Mouse (Mus musculus): Measurements from ENCODE around the gene Sirt3.

Gene Sirt3

DNA sequence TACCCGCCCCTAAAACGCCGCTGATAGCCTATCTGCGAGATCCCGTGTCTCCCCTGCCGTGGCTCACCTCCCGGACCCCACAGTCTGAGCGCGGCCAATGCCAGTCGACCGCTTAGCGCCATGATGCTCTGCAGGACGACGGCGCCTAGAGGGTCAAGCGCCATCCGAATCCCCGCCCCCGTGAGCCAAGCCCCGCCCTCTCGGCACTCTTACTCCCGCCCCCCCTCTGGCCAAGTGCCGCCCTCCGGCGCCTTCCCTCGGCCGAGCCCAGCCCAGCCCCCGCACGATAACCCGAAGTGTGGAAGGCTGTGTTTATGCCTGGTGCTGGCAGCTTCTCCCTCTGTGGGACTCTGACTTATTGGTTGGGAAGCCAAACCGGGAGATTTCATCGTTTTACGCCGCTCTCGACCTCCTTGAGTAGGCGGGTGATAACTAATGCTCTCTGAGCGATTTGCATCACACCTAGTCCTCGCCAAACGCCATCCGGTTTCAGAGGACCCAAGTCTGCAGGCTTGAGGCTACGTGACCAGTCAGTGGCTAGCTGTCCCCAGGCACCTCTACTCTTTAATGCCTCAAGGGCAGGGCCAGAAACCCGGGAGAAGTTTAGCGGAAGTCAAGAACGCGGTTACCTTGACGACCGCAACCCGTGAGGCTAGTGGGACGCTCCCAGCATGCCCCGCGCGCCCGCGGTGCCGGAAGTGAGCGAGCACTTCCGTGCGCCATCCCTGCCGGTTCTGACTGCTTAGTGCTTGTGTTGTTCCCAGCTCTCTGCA, at the start of gene Sirt3, which contains the start of gene Psmd13:
TSS of gene Sirt3 (minus strand) at position 614 of the 773 bp plus-strand sequence.
TSS of gene Psmd13 (plus strand) at position 273 of the 773 bp plus-strand sequence.
- peak; percentile 96 for DNase-seq

DNA sequence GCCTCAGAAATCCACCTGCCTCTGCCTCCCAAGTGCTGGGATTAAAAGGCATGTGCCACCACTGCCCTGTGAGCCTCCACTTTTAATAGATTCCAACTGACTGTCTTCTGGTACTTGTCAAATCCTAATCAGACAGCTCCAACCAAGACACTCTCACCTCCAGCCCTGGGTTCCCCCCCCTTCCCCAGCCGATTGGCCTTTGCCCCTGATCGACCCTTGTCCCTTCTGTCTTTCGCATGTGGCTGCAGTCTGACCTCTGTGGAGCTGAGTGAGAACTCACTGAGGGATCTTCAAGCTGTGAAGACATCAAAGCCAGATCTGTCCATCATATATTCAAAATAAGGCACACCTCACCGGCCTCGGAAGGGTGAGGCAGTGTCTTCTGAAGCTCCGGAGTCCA, 45.1 kb upstream of the Sirt3 start:
- no peak for DNase-seq

DNA sequence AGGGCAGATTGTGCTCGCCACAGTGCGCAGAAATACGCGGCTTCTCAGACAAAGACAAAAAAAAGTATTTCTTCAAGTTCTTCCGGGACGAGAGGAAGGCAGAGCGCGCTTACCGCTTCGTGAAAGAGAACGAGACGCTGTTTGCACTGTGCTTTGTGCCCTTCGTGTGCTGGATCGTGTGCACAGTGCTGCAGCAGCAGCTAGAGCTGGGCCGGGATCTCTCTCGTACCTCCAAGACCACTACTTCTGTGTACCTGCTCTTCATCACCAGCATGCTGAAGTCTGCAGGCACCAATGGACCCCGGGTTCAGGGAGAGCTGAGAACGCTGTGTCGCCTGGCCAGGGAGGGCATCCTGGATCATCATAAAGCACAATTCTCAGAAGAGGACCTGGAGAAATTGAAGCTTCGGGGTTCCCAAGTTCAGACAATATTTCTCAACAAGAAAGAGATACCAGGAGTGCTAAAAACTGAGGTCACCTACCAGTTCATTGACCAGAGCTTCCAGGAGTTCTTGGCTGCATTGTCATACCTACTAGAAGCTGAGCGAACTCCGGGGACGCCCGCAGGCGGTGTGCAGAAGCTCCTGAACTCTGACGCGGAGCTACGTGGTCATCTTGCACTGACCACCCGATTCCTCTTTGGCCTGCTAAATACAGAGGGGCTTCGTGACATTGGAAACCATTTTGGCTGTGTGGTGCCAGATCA, 41.1 kb upstream of the Sirt3 start:
- DNase-seq, result no peak

DNA sequence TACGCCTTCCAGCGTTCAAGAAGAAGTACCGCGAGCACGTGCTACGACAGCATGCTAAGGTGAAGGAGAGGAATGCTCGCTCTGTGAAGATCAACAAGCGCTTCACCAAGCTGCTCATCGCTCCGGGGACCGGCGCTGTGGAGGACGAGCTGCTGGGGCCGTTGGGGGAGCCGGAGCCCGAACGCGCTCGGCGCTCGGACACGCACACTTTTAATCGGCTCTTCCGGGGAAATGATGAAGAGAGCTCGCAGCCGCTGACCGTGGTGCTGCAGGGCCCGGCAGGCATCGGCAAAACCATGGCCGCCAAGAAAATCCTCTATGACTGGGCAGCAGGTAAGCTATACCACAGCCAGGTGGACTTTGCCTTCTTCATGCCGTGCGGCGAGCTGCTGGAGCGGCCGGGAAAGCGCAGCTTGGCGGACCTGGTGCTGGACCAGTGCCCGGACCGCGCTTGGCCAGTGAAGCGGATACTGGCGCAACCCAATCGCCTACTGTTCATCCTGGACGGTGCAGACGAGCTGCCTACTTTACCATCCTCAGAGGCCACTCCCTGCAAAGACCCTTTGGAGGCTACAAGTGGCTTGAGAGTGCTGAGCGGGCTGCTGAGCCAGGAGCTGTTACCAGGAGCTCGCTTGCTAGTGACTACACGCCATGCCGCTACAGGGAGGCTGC, 40.4 kb upstream of the Sirt3 start:
- peak; percentile 49 for DNase-seq

DNA sequence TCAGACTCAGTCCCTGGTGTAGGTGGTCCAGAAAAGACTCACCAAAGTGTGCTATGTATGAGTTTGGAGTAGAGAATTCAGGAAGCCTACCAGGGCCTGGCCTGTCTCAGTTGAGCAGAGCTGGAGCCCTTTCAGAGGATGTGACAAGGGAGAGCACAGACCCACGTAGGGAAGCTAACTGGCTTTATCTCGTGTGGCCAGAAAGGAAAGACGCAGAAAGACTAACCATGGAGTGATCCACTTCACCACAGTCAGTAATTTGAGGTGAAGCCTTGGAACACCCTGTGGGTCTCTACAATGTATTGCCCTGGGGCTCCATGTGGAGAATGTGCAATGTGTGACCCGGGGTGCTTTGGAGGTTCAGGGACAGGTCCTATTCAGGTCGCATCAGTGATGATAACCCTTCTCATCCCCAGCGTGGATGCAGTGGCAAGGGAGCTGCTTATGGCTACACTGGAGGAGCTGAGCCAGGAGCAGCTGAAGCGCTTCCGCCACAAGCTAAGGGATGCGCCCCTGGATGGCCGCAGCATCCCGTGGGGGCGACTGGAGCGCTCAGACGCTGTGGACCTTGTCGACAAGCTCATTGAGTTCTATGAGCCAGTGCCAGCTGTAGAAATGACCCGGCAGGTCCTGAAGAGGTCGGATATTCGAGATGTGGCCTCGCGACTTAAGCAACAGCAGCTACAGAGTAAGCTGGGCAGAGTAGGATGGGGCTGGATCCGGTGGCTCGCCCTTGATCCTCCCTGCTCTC, 39.3 kb upstream of the Sirt3 start:
- no peak for DNase-seq

DNA sequence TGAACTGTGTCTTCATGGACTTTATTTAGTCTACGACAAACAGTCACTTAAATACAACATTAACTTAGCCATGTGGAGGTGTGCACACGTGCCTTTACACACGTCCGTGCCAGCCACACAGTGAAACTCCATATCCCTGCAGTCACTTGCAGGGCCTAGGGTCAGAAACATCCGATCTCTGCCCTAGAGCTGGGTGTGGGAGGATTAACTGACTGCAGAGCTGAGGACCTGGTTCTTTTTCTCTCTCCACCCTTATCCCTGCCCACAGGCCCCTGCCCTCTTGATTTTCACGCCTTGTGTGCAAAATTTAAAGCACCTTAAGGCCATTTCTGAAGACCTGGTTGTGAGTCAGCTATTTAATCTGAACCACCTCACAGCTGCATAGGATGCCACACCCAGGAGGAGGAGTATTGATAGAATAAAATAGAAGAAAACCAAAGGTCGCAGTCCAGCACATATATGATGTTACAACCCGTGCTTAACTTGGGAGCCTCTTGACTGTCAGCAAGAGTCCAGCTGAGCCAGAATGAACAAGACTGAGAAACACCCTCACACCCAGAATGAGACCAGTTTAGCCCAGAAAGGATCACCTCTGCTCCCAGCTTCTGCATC, 38.4 kb upstream of the Sirt3 start, which contains the start of gene Nlrp6:
TSS of gene Nlrp6 (plus strand) at position 485 of the 612 bp plus-strand sequence.
- no peak for DNase-seq

DNA sequence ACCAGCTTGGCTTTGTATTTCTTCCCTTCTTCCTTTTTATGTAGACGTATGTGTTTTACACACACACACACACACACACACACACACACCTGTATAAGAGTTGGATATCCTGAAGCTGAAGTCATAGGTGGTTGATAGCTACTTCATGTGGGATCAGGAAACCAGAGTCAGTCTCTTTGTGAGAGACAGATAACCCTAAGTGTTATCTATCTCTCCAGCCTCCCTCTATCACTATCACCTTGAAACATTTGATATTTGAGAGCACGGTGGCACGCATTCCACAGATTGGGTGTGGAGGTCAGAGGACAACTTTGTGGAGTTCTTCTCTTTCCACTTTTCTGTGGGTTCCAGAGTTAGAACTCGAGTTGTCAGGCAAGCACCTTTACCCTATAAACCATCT, 37.8 kb upstream of the Sirt3 start:
- no peak for DNase-seq

DNA sequence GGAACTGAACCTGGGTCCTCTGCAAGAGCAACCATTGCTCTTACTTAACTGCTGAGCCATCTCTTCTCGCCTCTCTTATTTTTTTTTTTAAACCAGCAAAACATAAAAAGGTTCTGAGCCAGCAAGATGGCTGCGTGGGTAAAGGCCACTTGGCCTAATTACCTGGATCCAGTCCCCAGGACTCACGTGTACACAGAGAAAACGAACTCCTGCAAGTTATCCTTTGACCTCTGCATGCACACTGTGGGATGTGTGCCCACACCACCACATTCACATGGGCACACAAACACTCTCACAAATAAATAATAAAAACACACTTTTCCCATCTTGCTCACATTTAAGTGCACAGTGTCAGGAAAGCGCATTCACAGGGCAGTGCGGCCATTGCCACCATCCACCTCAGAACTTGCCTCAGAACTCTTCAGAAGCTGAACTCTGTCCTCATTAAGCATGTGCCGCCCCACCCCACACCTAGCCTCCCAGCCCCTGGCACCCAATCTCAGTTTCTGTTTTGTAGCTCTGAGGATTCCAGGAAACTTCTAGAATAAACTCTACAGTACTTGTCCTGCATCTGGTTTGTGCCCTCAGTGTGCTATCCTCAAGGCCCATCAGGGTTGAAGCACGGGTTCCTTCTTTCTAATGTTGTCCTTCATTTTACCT, 32.1 kb upstream of the Sirt3 start:
- no peak for DNase-seq

DNA sequence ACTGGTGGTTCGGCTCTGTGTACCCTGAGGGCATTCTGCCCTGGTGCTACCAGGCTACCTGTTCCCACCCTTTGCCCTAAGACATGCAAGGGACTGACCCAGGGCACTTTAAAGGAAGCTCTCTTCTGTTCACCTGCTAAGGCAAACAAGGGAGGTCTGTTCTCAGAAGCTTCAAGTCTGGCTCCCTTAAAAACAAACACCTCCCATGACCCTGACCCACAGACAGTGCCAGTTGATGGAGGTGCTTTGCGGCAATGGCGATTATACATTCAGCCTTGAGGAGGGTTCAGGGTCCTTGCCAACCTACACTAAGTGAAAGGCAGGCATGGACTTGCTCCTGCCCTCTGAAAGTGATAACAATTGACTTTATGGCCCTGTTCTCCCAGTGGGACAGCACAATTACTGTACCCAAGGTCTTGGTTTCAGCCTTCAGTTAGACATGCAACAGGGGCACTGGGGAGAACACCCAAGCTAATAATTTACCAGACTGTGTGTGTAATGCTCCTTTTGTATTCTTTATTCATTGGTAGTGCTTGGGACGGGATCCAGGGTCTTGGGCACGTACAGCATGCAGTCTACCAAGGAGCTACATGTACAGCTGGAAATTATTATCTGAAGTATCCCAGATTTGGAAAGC, 30.9 kb upstream of the Sirt3 start:
- no peak for DNase-seq

DNA sequence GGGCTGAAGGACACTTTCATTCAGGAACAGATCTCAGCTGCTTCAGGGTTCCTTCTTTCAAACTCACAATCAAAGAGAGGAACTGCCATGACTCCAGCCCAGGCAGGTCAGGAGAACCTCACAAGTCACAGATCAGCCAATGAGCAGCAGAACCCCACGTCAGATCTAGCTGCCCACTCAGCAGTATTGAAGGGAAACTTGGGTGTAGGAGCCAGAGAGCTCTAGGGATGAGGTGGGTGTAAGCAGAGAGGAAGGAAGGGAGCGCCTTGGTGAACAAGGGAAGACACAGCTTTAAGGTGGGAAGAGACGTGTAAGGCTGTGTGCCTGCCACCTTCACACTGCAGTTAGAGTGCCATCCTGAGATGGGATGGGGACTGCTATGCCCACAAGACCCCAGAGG, 30.2 kb upstream of the Sirt3 start:
- DNase-seq, result no peak

DNA sequence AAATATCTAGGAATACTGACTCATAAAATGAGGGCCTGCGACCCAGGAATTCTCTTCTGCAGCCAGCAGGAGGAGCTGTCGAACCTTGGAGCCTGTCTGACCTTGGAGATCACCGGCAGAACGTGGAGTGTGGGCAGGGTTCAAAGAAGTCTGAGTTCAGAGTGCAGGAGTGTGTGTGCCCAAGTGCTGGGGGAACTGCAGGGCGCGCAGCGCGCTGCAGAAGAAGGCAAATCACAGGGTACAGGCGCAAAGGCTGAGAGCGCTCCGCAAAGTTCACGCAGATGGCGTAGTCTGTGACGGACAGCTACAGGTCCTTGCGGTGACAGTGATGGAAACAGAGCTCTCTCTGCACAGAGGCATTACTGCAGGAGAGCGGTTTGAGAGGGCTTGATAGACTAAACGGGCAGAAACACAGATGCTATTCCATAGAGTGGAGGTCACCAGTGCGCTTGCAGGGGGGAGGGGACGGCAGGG, 26.6 kb upstream of the Sirt3 start:
- peak; percentile 86 for DNase-seq

DNA sequence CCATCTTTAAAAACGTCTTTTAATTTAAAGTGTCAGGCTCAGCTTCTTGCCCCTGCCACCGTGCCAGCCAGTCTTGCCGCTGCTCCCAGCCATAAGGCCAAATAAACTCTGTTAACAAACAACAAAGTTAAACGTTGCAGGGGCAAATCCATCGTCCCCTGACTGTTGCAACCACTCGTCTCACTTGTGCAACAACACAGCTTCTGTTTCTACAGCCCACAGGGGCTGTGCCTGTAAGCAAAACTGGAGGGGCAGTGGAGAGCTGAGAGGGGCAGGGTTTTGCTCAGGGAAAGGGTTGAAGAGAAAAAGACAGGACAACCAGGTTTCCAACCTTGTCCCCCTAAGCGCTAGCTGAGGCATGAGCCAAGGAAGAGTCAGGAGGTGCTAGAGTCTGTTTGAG, 26.1 kb upstream of the Sirt3 start:
- no peak for DNase-seq

DNA sequence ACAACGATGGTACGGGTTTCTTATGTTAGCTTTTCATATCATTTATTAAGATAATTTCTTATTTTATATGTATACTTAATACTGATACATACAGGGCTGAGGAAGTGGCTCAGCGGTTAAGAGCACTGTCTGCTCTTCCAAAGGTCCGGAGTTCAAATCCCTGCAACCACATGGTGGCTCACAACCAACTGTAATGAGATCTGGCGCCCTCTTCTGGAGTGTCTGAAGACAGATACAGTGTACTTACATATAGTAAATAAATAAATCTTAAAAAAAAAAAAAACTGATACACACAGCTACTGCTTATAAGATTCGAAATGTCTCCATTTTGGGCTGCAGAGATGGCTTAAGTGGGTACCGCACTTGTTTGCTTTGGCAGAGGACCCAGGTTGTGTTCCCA, 25.6 kb upstream of the Sirt3 start:
- no peak for DNase-seq

DNA sequence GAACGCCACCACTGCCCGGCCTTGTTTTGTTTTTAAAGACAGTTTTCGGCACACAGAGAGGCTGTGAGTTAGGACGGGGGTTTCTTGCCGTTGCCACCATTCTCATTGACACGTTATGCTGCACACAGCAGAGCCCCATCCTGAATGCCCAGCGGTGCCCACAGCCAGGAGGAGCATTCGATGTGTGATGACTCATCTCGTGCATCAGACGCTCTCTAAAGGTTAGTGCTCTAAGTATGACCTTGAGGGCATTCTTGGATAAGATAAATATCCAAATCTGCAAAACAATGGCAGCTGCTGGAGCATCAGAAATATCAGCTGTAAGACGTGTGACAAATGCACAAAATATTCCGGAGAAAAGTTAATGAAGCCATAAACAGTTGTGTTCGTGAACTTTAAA, 25.0 kb upstream of the Sirt3 start:
- no peak for DNase-seq

DNA sequence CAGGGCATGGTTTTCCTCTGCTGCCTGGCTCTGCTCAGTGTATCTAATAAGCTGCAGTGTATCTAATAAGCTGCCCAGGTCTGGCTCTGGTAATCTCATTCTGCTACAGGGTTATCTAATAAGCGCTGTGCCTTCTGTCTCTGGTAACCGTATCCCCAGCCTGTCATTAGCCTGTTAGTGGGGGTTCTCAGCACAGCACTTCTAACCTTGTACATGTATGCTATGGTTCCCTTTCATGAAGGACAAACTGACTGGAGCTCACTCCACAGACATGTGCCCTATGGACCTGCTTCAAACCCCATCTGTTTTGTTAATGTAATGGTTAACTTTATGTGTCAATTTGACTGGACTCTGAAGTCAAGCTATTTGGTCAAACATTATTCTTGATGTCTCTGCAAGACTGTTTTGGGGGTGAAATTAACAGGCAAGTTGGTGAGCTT, 23.6 kb upstream of the Sirt3 start:
- no peak for DNase-seq

DNA sequence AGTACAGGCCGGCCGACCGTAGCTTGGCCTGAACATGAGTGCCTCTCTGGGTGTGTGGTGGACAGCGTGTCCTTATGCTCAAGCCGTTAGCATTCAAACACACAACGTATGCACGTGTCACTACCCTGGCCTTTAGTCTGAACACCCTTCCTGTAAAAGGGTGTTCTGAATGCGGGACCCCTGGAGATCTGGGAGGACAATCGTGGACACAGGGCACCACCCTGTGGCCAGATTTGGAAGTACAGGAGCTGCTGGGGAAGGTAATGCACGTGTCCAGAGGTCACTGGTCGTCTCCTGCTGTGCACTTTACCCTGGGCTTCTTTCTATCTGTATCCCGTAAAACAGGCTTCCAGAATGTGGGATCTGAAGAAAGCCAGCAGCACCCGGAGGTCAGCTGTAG, 21.1 kb upstream of the Sirt3 start:
- DNase-seq, result peak; percentile 78

DNA sequence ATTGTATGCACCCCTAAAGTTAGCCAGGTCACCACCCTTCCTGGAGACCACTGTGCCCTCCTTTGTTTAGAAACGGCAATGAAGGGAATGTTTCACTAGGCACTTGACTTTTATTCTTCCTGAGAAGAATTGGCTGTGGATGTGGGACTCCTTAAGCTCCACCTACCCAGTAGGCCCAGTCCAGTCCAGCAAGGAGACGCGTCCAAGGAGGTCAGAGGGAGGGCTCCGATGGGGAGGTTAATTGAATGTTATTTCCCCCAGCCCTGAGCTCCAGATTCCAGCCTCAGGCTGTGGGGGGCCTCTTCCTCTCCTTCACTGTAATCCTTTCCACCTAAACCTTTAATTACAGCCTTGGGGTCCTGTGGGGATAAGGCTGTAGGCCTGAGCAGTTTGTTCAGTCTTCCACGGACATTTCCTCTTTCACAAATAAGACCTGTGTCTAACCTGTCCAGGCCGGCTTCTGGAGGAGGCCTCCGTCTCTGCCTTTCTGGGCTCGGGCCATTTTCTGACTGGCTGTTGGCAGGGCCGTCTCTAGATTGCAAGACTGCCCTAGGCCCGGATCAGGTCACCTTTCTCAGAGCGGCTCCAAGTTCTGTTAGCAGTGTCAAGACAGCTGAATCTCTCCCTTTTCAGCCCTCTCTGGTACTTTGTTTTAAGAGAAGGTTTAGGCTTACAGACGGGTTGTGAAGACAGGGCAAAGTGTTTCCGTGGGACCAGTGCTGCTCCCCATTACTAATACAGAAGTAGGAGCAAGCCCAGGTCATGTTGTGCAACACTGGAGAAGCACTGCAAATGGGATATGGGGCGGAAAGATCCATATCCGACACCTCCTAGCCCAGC, 20.1 kb upstream of the Sirt3 start:
- DNase-seq, result no peak

DNA sequence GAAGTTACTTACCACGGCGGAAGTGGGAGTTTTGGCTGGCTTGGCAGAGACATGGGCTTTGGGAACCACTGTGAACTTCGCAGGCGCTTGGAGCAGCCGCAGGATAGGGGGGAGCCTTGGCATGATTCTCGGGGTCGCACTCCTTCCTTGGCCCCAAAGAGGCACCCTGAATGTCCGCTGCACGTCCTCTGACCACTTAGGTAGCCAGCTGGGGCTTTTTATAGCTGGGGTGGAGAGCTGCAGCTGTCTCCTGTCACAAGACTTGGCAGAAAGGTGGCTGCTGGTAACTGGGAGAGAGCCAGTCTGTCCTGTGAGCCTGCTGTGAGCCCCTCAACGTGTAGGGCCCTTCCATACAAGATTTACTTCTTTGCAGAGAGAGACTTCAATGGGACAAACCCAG, 18.1 kb upstream of the Sirt3 start, which contains the start of gene Cox8b:
TSS of gene Cox8b (minus strand) at position 227 of the 400 bp plus-strand sequence.
- DNase-seq, result no peak

DNA sequence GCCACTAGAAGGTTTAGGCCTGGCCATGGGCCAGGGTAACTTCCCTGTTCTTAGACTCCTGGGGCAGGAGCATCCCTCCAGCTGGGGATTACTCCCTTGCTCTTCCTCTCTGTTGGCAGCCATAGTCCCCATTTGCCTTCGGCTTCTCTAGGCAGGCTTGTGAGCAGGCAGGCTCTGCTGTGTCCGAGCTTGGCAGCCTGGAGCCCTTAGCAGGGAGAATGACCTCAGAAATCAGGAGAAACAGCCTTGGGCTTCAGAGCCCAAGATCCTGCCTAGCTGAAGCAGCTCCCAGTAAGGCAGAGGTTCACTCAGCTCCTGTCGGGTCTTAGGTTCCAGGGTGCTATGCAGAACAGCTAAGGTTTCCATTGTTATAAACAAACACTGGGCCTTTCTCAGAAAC, 17.0 kb upstream of the Sirt3 start:
- no peak for DNase-seq

DNA sequence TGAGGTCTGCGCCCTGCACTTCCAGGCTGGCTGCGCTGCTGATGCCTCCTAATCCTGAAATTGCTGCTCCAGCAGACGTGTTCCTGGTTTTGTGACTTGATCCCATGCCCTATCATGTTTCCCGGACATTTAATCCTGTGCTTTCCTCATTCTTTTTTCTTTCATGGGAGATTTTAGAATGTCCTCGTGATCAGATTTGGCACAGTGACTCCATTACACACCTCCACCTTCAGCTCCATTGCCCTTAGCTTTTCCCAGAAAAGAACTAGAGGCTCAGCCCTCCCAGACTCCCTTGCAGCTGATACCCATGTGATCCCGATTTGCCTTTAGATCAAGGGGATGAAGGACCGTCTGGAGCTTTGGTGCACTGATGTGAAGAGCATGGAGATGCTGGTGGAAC, 15.8 kb upstream of the Sirt3 start:
- DNase-seq, result no peak
